Mouse (Mus musculus): ENCODE results near the gene Ppp1cb.

Ppp1cb gene

GRCm38 (mm10) chr5:32441992-32442575 lies 16.6 kb upstream of the Ppp1cb start:
- no peak for DNase-seq (ENCODE audit: extremely low read depth, insufficient read length, low spot score)

- no peak for DNase-seq (ENCODE audit: extremely low read depth, insufficient read length, low spot score)
These were observed 14.7 kb upstream of the Ppp1cb start for GRCm38 (mm10) chr5:32443906-32444305.

- no peak for DNase-seq (ENCODE audit: extremely low read depth, insufficient read length, low spot score)
These were observed 13.2 kb upstream of the Ppp1cb start for GRCm38 (mm10) chr5:32445287-32445921.

GRCm38 (mm10) chr5:32446394-32446793 lies 12.2 kb upstream of the Ppp1cb start:
- no peak for DNase-seq (ENCODE audit: extremely low read depth, insufficient read length, low spot score)

- no peak for DNase-seq (ENCODE audit: extremely low read depth, insufficient read length, low spot score)
These were observed 11.8 kb upstream of the Ppp1cb start for GRCm38 (mm10) chr5:32446810-32447209.

GRCm38 (mm10) chr5:32459251-32459881 lies 723 bp downstream of the Ppp1cb start:
- DNase-seq (ENCODE audit: extremely low read depth, insufficient read length, low spot score): peak; percentile 51

- DNase-seq (ENCODE audit: extremely low read depth, insufficient read length, low spot score): peak; percentile 26
These were observed 1.5 kb downstream of the Ppp1cb start for GRCm38 (mm10) chr5:32459882-32460751.

- DNase-seq (ENCODE audit: extremely low read depth, insufficient read length, low spot score): no peak
These were observed 2.3 kb downstream of the Ppp1cb start for GRCm38 (mm10) chr5:32460973-32461372.

GRCm38 (mm10) chr5:32472332-32473028 lies 13.8 kb downstream of the Ppp1cb start:
- no peak for DNase-seq (ENCODE audit: extremely low read depth, insufficient read length, low spot score)

- DNase-seq (ENCODE audit: extremely low read depth, insufficient read length, low spot score): no peak
These were observed 14.3 kb downstream of the Ppp1cb start for GRCm38 (mm10) chr5:32473029-32473352.

GRCm38 (mm10) chr5:32476501-32476900 lies 17.9 kb downstream of the Ppp1cb start:
- no peak for DNase-seq (ENCODE audit: extremely low read depth, insufficient read length, low spot score)

- no peak for DNase-seq (ENCODE audit: extremely low read depth, insufficient read length, low spot score)
These were observed 20.3 kb downstream of the Ppp1cb start for GRCm38 (mm10) chr5:32478972-32479371.

- DNase-seq (ENCODE audit: extremely low read depth, insufficient read length, low spot score): no peak
These were observed 26.8 kb downstream of the Ppp1cb start for GRCm38 (mm10) chr5:32485430-32485829.

- DNase-seq (ENCODE audit: extremely low read depth, insufficient read length, low spot score): no peak
These were observed 29.4 kb downstream of the Ppp1cb start for GRCm38 (mm10) chr5:32488044-32488443.

- DNase-seq (ENCODE audit: extremely low read depth, insufficient read length, low spot score): no peak
These were observed 35.5 kb downstream of the Ppp1cb start for GRCm38 (mm10) chr5:32494084-32494700.

- DNase-seq (ENCODE audit: extremely low read depth, insufficient read length, low spot score): no peak
These were observed 50.1 kb downstream of the Ppp1cb start for GRCm38 (mm10) chr5:32508766-32509165.

- DNase-seq (ENCODE audit: extremely low read depth, insufficient read length, low spot score): no peak
These were observed 61.7 kb downstream of the Ppp1cb start for GRCm38 (mm10) chr5:32520381-32520780.

GRCm38 (mm10) chr5:32549449-32549848 lies 90.8 kb downstream of the Ppp1cb start:
- DNase-seq (ENCODE audit: extremely low read depth, insufficient read length, low spot score): no peak

GRCm38 (mm10) chr5:32564697-32565096 lies 106.1 kb downstream of the Ppp1cb start:
- DNase-seq (ENCODE audit: extremely low read depth, insufficient read length, low spot score): no peak
